Mouse (Mus musculus) hindbrain, embryonic 12.5 days (tissue): Measurements from ENCODE around the gene Tmem110. TPM values are rescaled to one million over a fixed set of nuclear protein-coding genes. Genes with fewer than 3 reads are reported as not detected.

ENCODE experiments used
- ATAC-seq: fragments of 200-750 bp; cut with Nextera tagmentation; 2 replicates; pipeline ENCODE4 v1.8.0; 2017; ENCODE audit warnings: moderate TSS enrichment; ENCODE audit not compliant: low FRiP score
- H3K27ac ChIP-seq: fragments of 300-500 bp; sonication (generic); 2 replicates; pipeline ENCODE4 v1.5.1; 2016; ENCODE audit warnings: mild to moderate bottlenecking
- H3K27me3 ChIP-seq: fragments of 300-500 bp; sonication (generic); 2 replicates; pipeline ENCODE4 v1.6.1; 2016; ENCODE audit warnings: mild to moderate bottlenecking
- H3K36me3 ChIP-seq: fragments of 300-500 bp; sonication (generic); 2 replicates; pipeline ENCODE4 v1.6.1; 2016; ENCODE audit warnings: mild to moderate bottlenecking
- H3K4me1 ChIP-seq: fragments of 300-500 bp; sonication (generic); 2 replicates; pipeline ENCODE4 v1.6.1; 2016
- H3K4me2 ChIP-seq: fragments of 300-500 bp; sonication (generic); replicated peaks from 2 replicates; pipeline ENCODE4 v1.6.1; 2016; ENCODE audit warnings: mild to moderate bottlenecking
- H3K4me3 ChIP-seq: fragments of 300-500 bp; sonication (generic); 2 replicates; pipeline ENCODE4 v1.5.1; 2016; ENCODE audit warnings: mild to moderate bottlenecking
- H3K9ac ChIP-seq: fragments of 300-500 bp; sonication (generic); 2 replicates; pipeline ENCODE4 v1.6.1; 2016; ENCODE audit warnings: mild to moderate bottlenecking, moderate library complexity
- H3K9me3 ChIP-seq: fragments of 300-500 bp; sonication (generic); replicated peaks from 2 replicates; pipeline ENCODE4 v1.6.1; 2016; ENCODE audit warnings: mild to moderate bottlenecking
- WGBS: fragments of 180-500 bp; shearing (Covaris S2); methylation state at CpG from one replicate; pipeline ENCODE4 v1.1.7; 2016; 5-methylcytosine and 5-hydroxymethylcytosine counted together
- polyA plus RNA-seq: library from polyadenylated mRNA; unstranded; fragments of >200 nt; fragmentation: Nextera tagmentation; extraction: Ambion mirVana; gene quantifications from 2 replicates; pipeline ENCODE4 v1.2.1, GENCODE M21; 2016

Gene Tmem110
- 26.1 and 30.0 TPM in 2 replicates for polyA plus RNA-seq

- Histone ChIP-seq H3K4me3 (peak within 1 kb of the TSS; percentile 87), H3K36me3 (no peaks in the 10 kb centered on the region), H3K27me3 (no peaks in the 10 kb centered on the region), H3K4me1 (peaks cover 18% of the 10 kb centered on the region), H3K9ac (peak within 1 kb of the TSS; percentile 91), H3K4me2 (peak within 1 kb of the TSS; percentile 84), H3K27ac (peak within 1 kb of the TSS; percentile 79), H3K9me3 (no peaks in the 10 kb centered on the region)
- peak; percentile 97 for ATAC-seq
- WGBS = under 1% methylated on average over 68 of the region's 68 CpGs
Measured at GRCm38 (mm10) chr14:30825476-30826131, at the start of gene Tmem110. TSS of gene Tmem110 (plus strand) at chr14:30825590.

- Histone ChIP-seq H3K9me3 (no peaks in the 10 kb centered on the region), H3K27me3 (no peaks in the 10 kb centered on the region), H3K4me1 (no peaks in the 10 kb centered on the region), H3K4me2 (no peak overlapping the region), H3K4me3 (no peak overlapping the region), H3K9ac (no peak overlapping the region), H3K27ac (no peak overlapping the region), H3K36me3 (peaks cover 31% of the 10 kb centered on the region)
- 96% methylated on average over 6 of the region's 6 CpGs for WGBS
- no peak for ATAC-seq
Measured at GRCm38 (mm10) chr14:30784614-30785013, 40.8 kb upstream of the Tmem110 start.

GRCm38 (mm10) chr14:30789471-30789870 lies 35.9 kb upstream of the Tmem110 start:
- no peak for ATAC-seq
- no peak overlapping the region for H3K4me2 ChIP-seq
- no peaks in the 10 kb centered on the region for H3K4me1 ChIP-seq
- WGBS = 64% methylated on average over 1 of the region's 1 CpGs
- H3K4me3 ChIP-seq = no peak overlapping the region
- no peak overlapping the region for H3K9ac ChIP-seq
- no peaks in the 10 kb centered on the region for H3K27me3 ChIP-seq
- H3K9me3 ChIP-seq = no peaks in the 10 kb centered on the region
- peaks cover 27% of the 10 kb centered on the region for H3K36me3 ChIP-seq
- no peak overlapping the region for H3K27ac ChIP-seq

- H3K9me3 ChIP-seq = no peaks in the 10 kb centered on the region
- peaks cover 20% of the 10 kb centered on the region for H3K36me3 ChIP-seq
- no peak overlapping the region for H3K4me2 ChIP-seq
- H3K4me3 ChIP-seq = no peak overlapping the region
- H3K27ac ChIP-seq = no peak overlapping the region
- no peaks in the 10 kb centered on the region for H3K4me1 ChIP-seq
- no peak overlapping the region for H3K9ac ChIP-seq
- no peaks in the 10 kb centered on the region for H3K27me3 ChIP-seq
- ATAC-seq = no peak
- 86% methylated on average over 3 of the region's 3 CpGs for WGBS
Measured at GRCm38 (mm10) chr14:30792871-30793270, 32.5 kb upstream of the Tmem110 start.

- ATAC-seq = no peak
- no peaks in the 10 kb centered on the region for H3K27me3 ChIP-seq
- WGBS = 90% methylated on average over 2 of the region's 2 CpGs
Measured at GRCm38 (mm10) chr14:30801756-30802155, 23.6 kb upstream of the Tmem110 start.

GRCm38 (mm10) chr14:30821136-30821535 lies 4.3 kb upstream of the Tmem110 start:
- no peak overlapping the region for H3K27ac ChIP-seq
- H3K36me3 ChIP-seq = peaks cover 34% of the 10 kb centered on the region
- H3K4me1 ChIP-seq = peaks cover 2% of the 10 kb centered on the region
- no peaks in the 10 kb centered on the region for H3K9me3 ChIP-seq
- whole genome bisulfite sequencing = 90% methylated on average over 3 of the region's 3 CpGs
- H3K27me3 ChIP-seq = no peaks in the 10 kb centered on the region
- H3K4me3 ChIP-seq = no peak overlapping the region
- no peak for ATAC-seq
- no peak overlapping the region for H3K4me2 ChIP-seq
- H3K9ac ChIP-seq = no peak overlapping the region

More at GRCm38 (mm10) chr14:30801756-30802155, 23.6 kb upstream of the Tmem110 start:
- no peaks in the 10 kb centered on the region for H3K9me3 ChIP-seq
- no peak overlapping the region for H3K4me2 ChIP-seq
- peaks cover 28% of the 10 kb centered on the region for H3K36me3 ChIP-seq
- H3K9ac ChIP-seq = no peak overlapping the region
- no peak overlapping the region for H3K4me3 ChIP-seq
- no peaks in the 10 kb centered on the region for H3K4me1 ChIP-seq
- no peak overlapping the region for H3K27ac ChIP-seq

GRCm38 (mm10) chr14:30824456-30824995 lies 864 bp upstream of the Tmem110 start:
- H3K4me1 ChIP-seq = peaks cover 18% of the 10 kb centered on the region

GRCm38 (mm10) chr14:30825021-30825475 lies 342 bp upstream of the Tmem110 start:
- Histone ChIP-seq H3K27ac (no peak overlapping the region), H3K4me3 (peak overlapping the region; percentile 87), H3K27me3 (no peaks in the 10 kb centered on the region), H3K36me3 (peaks cover 4% of the 10 kb centered on the region; the same call in 1 of the 2 replicates), H3K4me1 (peaks cover 18% of the 10 kb centered on the region), H3K9ac (peak overlapping the region; percentile 91; the same call in 1 of the 2 replicates), H3K9me3 (no peaks in the 10 kb centered on the region), H3K4me2 (peak overlapping the region; percentile 84)
- no peak for ATAC-seq
- WGBS = 32% methylated on average over 5 of the region's 5 CpGs

More at GRCm38 (mm10) chr14:30824456-30824995, 864 bp upstream of the Tmem110 start:
- Histone ChIP-seq H3K36me3 (peaks cover 9% of the 10 kb centered on the region), H3K4me2 (no peak overlapping the region), H3K27ac (no peak overlapping the region), H3K27me3 (no peaks in the 10 kb centered on the region), H3K9me3 (no peaks in the 10 kb centered on the region), H3K9ac (no peak overlapping the region), H3K4me3 (no peak overlapping the region)
- ATAC-seq = no peak
- 63% methylated on average over 6 of the region's 6 CpGs for WGBS

GRCm38 (mm10) chr14:30826174-30827140 lies 1.1 kb downstream of the Tmem110 start:
- ATAC-seq = peak; percentile 36
- Histone ChIP-seq H3K9me3 (no peaks in the 10 kb centered on the region), H3K4me1 (peaks cover 18% of the 10 kb centered on the region), H3K27me3 (no peaks in the 10 kb centered on the region), H3K9ac (peak overlapping the region; percentile 91), H3K27ac (no peak overlapping the region), H3K4me3 (peak overlapping the region; percentile 87), H3K36me3 (no peaks in the 10 kb centered on the region), H3K4me2 (peak overlapping the region; percentile 84)
- 18% methylated on average over 17 of the region's 17 CpGs for WGBS

GRCm38 (mm10) chr14:30827480-30827879 lies 2.1 kb downstream of the Tmem110 start:
- Histone ChIP-seq H3K4me2 (no peak overlapping the region), H3K27me3 (no peaks in the 10 kb centered on the region), H3K9me3 (no peaks in the 10 kb centered on the region), H3K4me1 (peaks cover 18% of the 10 kb centered on the region), H3K27ac (no peak overlapping the region), H3K4me3 (no peak overlapping the region), H3K9ac (no peak overlapping the region), H3K36me3 (no peaks in the 10 kb centered on the region)
- 85% methylated on average over 4 of the region's 4 CpGs for WGBS
- no peak for ATAC-seq

- Histone ChIP-seq H3K27me3 (no peaks in the 10 kb centered on the region), H3K4me2 (no peak overlapping the region), H3K36me3 (no peaks in the 10 kb centered on the region), H3K27ac (no peak overlapping the region), H3K9me3 (no peaks in the 10 kb centered on the region), H3K4me1 (peaks cover 18% of the 10 kb centered on the region), H3K4me3 (no peak overlapping the region), H3K9ac (no peak overlapping the region)
- WGBS = 94% methylated on average over 4 of the region's 4 CpGs
- no peak for ATAC-seq
Measured at GRCm38 (mm10) chr14:30828077-30828476, 2.7 kb downstream of the Tmem110 start.
